10 mouse cellular contexts compared by ENCODE assay signal in genomic region chr1:136948127-136948422, GRCm38 (mm10). TPM values are rescaled to one million over a fixed set of nuclear protein-coding genes. Genes with fewer than 3 reads are reported as not detected.
DNase-seq lines count a peak whose midpoint lies in the region; ATAC-seq lines count a peak whose summit lies in the region.
"Had no signal": no experiment of that assay in that cellular context is flagged by ENCODE, and none has a peak within 500 bp of the region (broad histone marks: within the 10 kb centered on the region; RNA-seq: fewer than 3 reads in every experiment).

No protein-coding gene starts in this region.

- peak overlapping the region; percentile 54; the same call in 1 of the 2 replicates for H3K9ac ChIP-seq in heart, embryonic 14.5 days (ENCODE audit: low read length)
- peak overlapping the region; percentile 42; the same call in 1 of the 2 replicates for H3K9ac ChIP-seq in embryonic facial prominence, embryonic 12.5 days
- H3K9ac ChIP-seq in hindbrain, embryonic 16.5 days (ENCODE audit: low read depth, low read length), result no peak overlapping the region
- H3K9ac ChIP-seq in midbrain, embryonic 14.5 days (replicated peaks; ENCODE audit: low read length), result no peak overlapping the region

- peak overlapping the region; percentile 77 for H3K4me2 ChIP-seq in heart, embryonic 14.5 days (ENCODE audit: low read length)
- H3K4me2 ChIP-seq in embryonic facial prominence, embryonic 12.5 days (replicated peaks), result peak overlapping the region; percentile 64
- H3K4me2 ChIP-seq in hindbrain, embryonic 16.5 days (ENCODE audit: low read length), result peak overlapping the region; percentile 65
- peak overlapping the region; percentile 93 for H3K4me2 ChIP-seq in midbrain, embryonic 14.5 days (ENCODE audit: low read length)

- H3K27ac ChIP-seq in heart, embryonic 14.5 days (replicated peaks in 1 of 2; ENCODE audit: control insufficient read depth in 1 of 2, insufficient read depth in 1 of 2, low read depth in 2 of 2, low read length in 2 of 2), result no peak overlapping the region
- no peak overlapping the region for H3K27ac ChIP-seq in embryonic facial prominence, embryonic 12.5 days
- H3K27ac ChIP-seq in hindbrain, embryonic 16.5 days (ENCODE audit: low read depth, low read length), result no peak overlapping the region
- no peak overlapping the region for H3K27ac ChIP-seq in midbrain, embryonic 14.5 days (replicated peaks; ENCODE audit: low read depth, low read length)

- H3K4me3 ChIP-seq in heart, embryonic 14.5 days (ENCODE audit: control insufficient read depth in 1 of 2, insufficient read depth in 1 of 2, low read depth in 1 of 2, low read length in 2 of 2), result peak overlapping the region; percentile 47 to 52
- H3K4me3 ChIP-seq in embryonic facial prominence, embryonic 12.5 days, result peak overlapping the region; percentile 37
- H3K4me3 ChIP-seq in hindbrain, embryonic 16.5 days (ENCODE audit: low read length), result peak overlapping the region; percentile 39
- H3K4me3 ChIP-seq in midbrain, embryonic 14.5 days (replicated peaks; ENCODE audit: low read depth, low read length), result peak overlapping the region; percentile 44

- intact Hi-C loops in heart, postnatal 25 days (cut with DNase I), result loop anchor here (10.0 kb wide), 3 partner anchors 163 to 323 kb away; partner anchors contain the start of gene Zfp281

- H3K9me3 ChIP-seq in heart, embryonic 14.5 days (ENCODE audit: control insufficient read depth, low read length), result 0 out of 2 replicates have a peak, but pooled peaks cover 3% of the 10 kb centered on the region
- no peaks in the 10 kb centered on the region for H3K9me3 ChIP-seq in embryonic facial prominence, embryonic 12.5 days
- H3K9me3 ChIP-seq in hindbrain, embryonic 16.5 days (ENCODE audit: control insufficient read depth, low read length), result no peaks in the 10 kb centered on the region
- H3K9me3 ChIP-seq in midbrain, embryonic 14.5 days (ENCODE audit: control insufficient read depth, low read length), result no peaks in the 10 kb centered on the region

- no peak for DNase-seq in heart, postnatal 25 days (ENCODE audit: low spot score)
- DNase-seq in midbrain, embryonic 14.5 days, result no peak
- DNase-seq in thymus, postnatal 4 days, result no peak
- DNase-seq in cerebellum, adult 11 months, result no peak
- DNase-seq in thymus, postnatal 25 days, result no peak
- DNase-seq: thymus, postnatal 36 days had no signal

- peaks cover 82% of the 10 kb centered on the region for H3K27me3 ChIP-seq in heart, embryonic 14.5 days (ENCODE audit: control insufficient read depth, insufficient read depth, low read length)
- H3K27me3 ChIP-seq in embryonic facial prominence, embryonic 12.5 days, result peaks cover 65% of the 10 kb centered on the region
- H3K27me3 ChIP-seq in hindbrain, embryonic 16.5 days (replicated peaks; ENCODE audit: control insufficient read depth, insufficient read depth, low read length), result peaks cover 48% of the 10 kb centered on the region
- H3K27me3 ChIP-seq in midbrain, embryonic 14.5 days (ENCODE audit: control insufficient read depth, insufficient read depth, low read length), result peaks cover 96% of the 10 kb centered on the region

- H3K36me3 ChIP-seq in heart, embryonic 14.5 days (ENCODE audit: control insufficient read depth, insufficient read depth, low read length), result no peaks in the 10 kb centered on the region
- H3K36me3 ChIP-seq in embryonic facial prominence, embryonic 12.5 days, result no peaks in the 10 kb centered on the region
- H3K36me3 ChIP-seq in hindbrain, embryonic 16.5 days (ENCODE audit: control insufficient read depth, insufficient read depth, low read length), result no peaks in the 10 kb centered on the region
- H3K36me3 ChIP-seq in midbrain, embryonic 14.5 days (ENCODE audit: control insufficient read depth, insufficient read depth, low read length), result no peaks in the 10 kb centered on the region
- H3K36me3 ChIP-seq: G1E had no signal

- H3K4me1 ChIP-seq in heart, embryonic 14.5 days (ENCODE audit: control insufficient read depth in 2 of 2, insufficient read depth in 2 of 2, low read length in 2 of 2), result peaks cover 9 to 27% of the 10 kb centered on the region in 2 experiments
- peaks cover 30% of the 10 kb centered on the region for H3K4me1 ChIP-seq in embryonic facial prominence, embryonic 12.5 days
- H3K4me1 ChIP-seq in hindbrain, embryonic 16.5 days (ENCODE audit: control insufficient read depth, insufficient read depth, low read depth, low read length), result peaks cover 22% of the 10 kb centered on the region
- H3K4me1 ChIP-seq in midbrain, embryonic 14.5 days (ENCODE audit: control insufficient read depth, insufficient read depth, low read length), result peaks cover 30% of the 10 kb centered on the region

- 1% methylated on average over 7 of the region's 7 CpGs for WGBS in heart, embryonic 14.5 days
- WGBS in embryonic facial prominence, embryonic 12.5 days, result 2% methylated on average over 7 of the region's 7 CpGs
- 2% methylated on average over 7 of the region's 7 CpGs for WGBS in hindbrain, embryonic 16.5 days
- WGBS in midbrain, embryonic 14.5 days, result 3% methylated on average over 7 of the region's 7 CpGs

- no peak for ATAC-seq in heart, embryonic 14.5 days (ENCODE audit: insufficient number of reproducible peaks, insufficient read depth, low FRiP score, low read depth)
- no peak for ATAC-seq in embryonic facial prominence, embryonic 12.5 days (ENCODE audit: insufficient number of reproducible peaks, insufficient read depth, low FRiP score, low TSS enrichment)
- no peak for ATAC-seq in hindbrain, embryonic 16.5 days
- no peak for ATAC-seq in midbrain, embryonic 14.5 days (ENCODE audit: low FRiP score, low TSS enrichment)

RNA-seq across cellular contexts. Expression of gene Nr5a2, which starts 12.2 kb away (rescaled TPM):
- 0.38 and 0.39 TPM in 2 replicates for polyA plus RNA-seq in heart, embryonic 14.5 days (2014; fragmentation: Nextera tagmentation; extraction: Ambion mirVana)
- 1 to 10 TPM in 1 of 2 experiments, under 1 TPM in 1; 0.95 to 1.3 TPM for total RNA-seq in heart, postnatal 25 days (2021)
- 3.0 and 6.8 TPM in 2 replicates for polyA plus RNA-seq in embryonic facial prominence, embryonic 12.5 days (2016; fragmentation: Nextera tagmentation; extraction: Ambion mirVana)
- polyA plus RNA-seq in hindbrain, embryonic 16.5 days (2015; fragmentation: Nextera tagmentation; extraction: Ambion mirVana), result 0.55 and 0.57 TPM in 2 replicates
- 1.6 and 1.7 TPM in 2 replicates for polyA plus RNA-seq in midbrain, embryonic 14.5 days (2014; fragmentation: Nextera tagmentation; extraction: Ambion mirVana)
- polyA plus RNA-seq: G1E had no signal

Comparison
In these comparisons a context has a peak if more than half of its experiments do, and no peak if none do; other contexts are left out.
1. H3K9ac ChIP-seq: peak in heart, embryonic 14.5 days (single experiment) and embryonic facial prominence, embryonic 12.5 days (single experiment); none in hindbrain, embryonic 16.5 days (single experiment) and midbrain, embryonic 14.5 days (single experiment).
2. Peak in every context shown above with its lines, with median percentiles within 50 percentile points of each other: H3K4me2 ChIP-seq and H3K4me3 ChIP-seq.